8 mouse cellular contexts compared by ENCODE assay signal in the genomic region with DNA sequence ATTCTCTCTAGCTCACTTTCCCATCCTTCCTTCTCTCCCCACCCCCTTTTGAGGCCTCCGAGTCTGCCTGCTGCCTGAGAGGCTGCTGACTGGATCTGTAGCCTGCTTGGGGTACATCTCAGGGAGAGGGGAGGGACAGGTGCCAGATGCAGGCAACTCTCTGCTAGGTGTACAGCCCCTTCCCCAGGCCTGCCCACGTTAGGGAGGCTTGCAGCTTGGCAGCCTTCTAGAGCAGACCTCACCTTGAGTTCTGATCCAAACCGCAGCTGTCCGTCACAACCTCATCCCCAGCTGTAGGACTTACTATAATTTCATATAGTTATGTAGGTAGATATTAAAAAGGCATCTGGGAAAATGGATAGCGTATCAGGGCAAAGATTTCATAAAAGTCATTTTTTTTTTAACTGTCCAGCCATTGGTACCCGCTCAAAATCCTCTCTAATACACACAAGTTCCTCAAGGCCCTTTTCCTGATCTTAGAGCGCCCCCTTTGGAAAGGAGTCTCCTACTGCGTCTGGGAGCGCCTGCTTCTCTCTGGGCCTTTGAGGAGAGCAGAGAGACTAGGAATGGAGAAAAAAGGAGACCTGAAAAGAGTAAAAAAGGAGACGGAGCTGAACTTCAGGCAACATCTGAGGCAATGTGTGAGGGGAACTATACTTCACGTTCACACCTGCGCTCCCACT.
DNase-seq lines count a peak whose midpoint lies in the region; ATAC-seq and TF ChIP-seq lines count a peak whose summit lies in the region.
"Had no signal": no experiment of that assay in that cellular context is flagged by ENCODE, and none has a peak within 500 bp of the region (broad histone marks: within the 10 kb centered on the region; RNA-seq: fewer than 3 reads in every experiment).

No protein-coding gene starts in this region.

- H3K27ac ChIP-seq in thymus, adult 2 months (ENCODE audit: control insufficient read depth, insufficient read depth, low read length): no peak overlapping the region
- H3K27ac ChIP-seq in embryonic facial prominence, embryonic 10.5 days (replicated peaks): no peak overlapping the region
- no peak overlapping the region for H3K27ac ChIP-seq in lung, embryonic 14.5 days (ENCODE audit: low read depth)
- no peak overlapping the region for H3K27ac ChIP-seq in stomach, postnatal 0 days (replicated peaks)
- H3K27ac ChIP-seq: neural tube, embryonic 13.5 days had no signal

- H3K36me3 ChIP-seq in thymus, adult 2 months (ENCODE audit: control insufficient read depth, insufficient read depth, low read length): no peaks in the 10 kb centered on the region
- no peaks in the 10 kb centered on the region for H3K36me3 ChIP-seq in embryonic facial prominence, embryonic 10.5 days (replicated peaks)
- no peaks in the 10 kb centered on the region for H3K36me3 ChIP-seq in lung, embryonic 14.5 days (ENCODE audit: insufficient read depth)
- H3K36me3 ChIP-seq in stomach, postnatal 0 days (ENCODE audit: control insufficient read depth, insufficient read depth, low read length): no peaks in the 10 kb centered on the region
- H3K36me3 ChIP-seq: neural tube, embryonic 13.5 days had no signal

- no peak overlapping the region for H3K4me3 ChIP-seq in thymus, adult 2 months (ENCODE audit: control insufficient read depth, insufficient read depth, low read length)
- no peak overlapping the region for H3K4me3 ChIP-seq in embryonic facial prominence, embryonic 10.5 days
- no peak overlapping the region for H3K4me3 ChIP-seq in lung, embryonic 14.5 days (ENCODE audit: low read depth, low read length)
- H3K4me3 ChIP-seq in stomach, postnatal 0 days (ENCODE audit: low read depth, low read length): no peak overlapping the region
- H3K4me3 ChIP-seq: neural tube, embryonic 13.5 days had no signal

- no peaks in the 10 kb centered on the region for H3K9me3 ChIP-seq in embryonic facial prominence, embryonic 10.5 days
- H3K9me3 ChIP-seq in lung, embryonic 14.5 days (ENCODE audit: low read depth, low read length): no peaks in the 10 kb centered on the region
- H3K9me3 ChIP-seq in stomach, postnatal 0 days (ENCODE audit: control insufficient read depth, low read length): no peaks in the 10 kb centered on the region
- H3K9me3 ChIP-seq: neural tube, embryonic 13.5 days had no signal

- TF ChIP-seq EP300 in stomach, postnatal 0 days (optimal IDR thresholded peaks at IDR 0.05): no peak

- no peak for TF ChIP-seq POLR2A in thymus, adult 2 months (IDR thresholded peaks at IDR 0.05; ENCODE audit: control insufficient read depth, extremely low read depth, insufficient read depth, low read length, poor library complexity)

- peak; percentile 8 for DNase-seq in thymus, adult 2 months
- no peak for DNase-seq in thymus, adult 18-20 months
- DNase-seq in adrenal gland, postnatal 36 days: peak; percentile 48 to 70
- peak; percentile 60 for DNase-seq in embryonic facial prominence, embryonic 10.5 days (ENCODE audit: low spot score)
- peak; percentile 11 for DNase-seq in induced T-regulatory cell, adult 2 months (ENCODE audit: low read depth)
- DNase-seq in lung, embryonic 14.5 days: peak; percentile 86
- DNase-seq in stomach, postnatal 0 days (ENCODE audit: low spot score): peak; percentile 56

- TF ChIP-seq CTCF in thymus, adult 2 months (IDR thresholded peaks at IDR 0.05; ENCODE audit: borderline replicate concordance, control insufficient read depth, extremely low read depth, insufficient read depth, low read length, poor library complexity): no peak
- TF ChIP-seq CTCF in lung, embryonic 14.5 days (IDR thresholded peaks at IDR 0.05; ENCODE audit: low read depth): peak; percentile 75
- TF ChIP-seq CTCF in stomach, postnatal 0 days (IDR thresholded peaks at IDR 0.05; ENCODE audit: low read depth): peak; percentile 80

- H3K9ac ChIP-seq in lung, embryonic 14.5 days: no peak overlapping the region
- H3K9ac ChIP-seq in stomach, postnatal 0 days (ENCODE audit: low read length): no peak overlapping the region
- H3K9ac ChIP-seq: neural tube, embryonic 13.5 days had no signal

- no peaks in the 10 kb centered on the region for H3K4me1 ChIP-seq in thymus, adult 2 months (replicated peaks; ENCODE audit: control insufficient read depth, insufficient read depth, low read length)
- peaks cover 10% of the 10 kb centered on the region for H3K4me1 ChIP-seq in embryonic facial prominence, embryonic 10.5 days
- no peaks in the 10 kb centered on the region for H3K4me1 ChIP-seq in lung, embryonic 14.5 days (ENCODE audit: insufficient read depth)
- no peaks in the 10 kb centered on the region for H3K4me1 ChIP-seq in stomach, postnatal 0 days (replicated peaks; ENCODE audit: control insufficient read depth, insufficient read depth)

- ATAC-seq in lung, embryonic 14.5 days (ENCODE audit: insufficient read depth): no peak
- no peak for ATAC-seq in stomach, postnatal 0 days (ENCODE audit: low FRiP score, low TSS enrichment)

- no peaks in the 10 kb centered on the region; the same call in 1 of the 2 replicates for H3K27me3 ChIP-seq in thymus, adult 2 months (ENCODE audit: control insufficient read depth, insufficient read depth, low read length)
- H3K27me3 ChIP-seq in embryonic facial prominence, embryonic 10.5 days (replicated peaks; ENCODE audit: low read depth, poor library complexity, severe bottlenecking): peaks cover 16% of the 10 kb centered on the region
- H3K27me3 ChIP-seq in lung, embryonic 14.5 days (ENCODE audit: insufficient read depth, low read length): peaks cover under 1% of the 10 kb centered on the region; the same call in 1 of the 2 replicates
- H3K27me3 ChIP-seq in stomach, postnatal 0 days (ENCODE audit: control insufficient read depth, insufficient read depth, low read length): no peaks in the 10 kb centered on the region
- H3K27me3 ChIP-seq: neural tube, embryonic 13.5 days had no signal

- 54% methylated on average over 12 of the region's 12 CpGs for WGBS in thymus, adult 2 months
- WGBS in embryonic facial prominence, embryonic 10.5 days: 39% methylated on average over 12 of the region's 12 CpGs
- 32% methylated on average over 12 of the region's 12 CpGs for WGBS in lung, embryonic 14.5 days
- 36% methylated on average over 12 of the region's 12 CpGs for WGBS in stomach, postnatal 0 days

- H3K4me2 ChIP-seq in lung, embryonic 14.5 days: no peak overlapping the region
- no peak overlapping the region for H3K4me2 ChIP-seq in stomach, postnatal 0 days (replicated peaks; ENCODE audit: low read depth)
- H3K4me2 ChIP-seq: neural tube, embryonic 13.5 days had no signal

Comparison
In these comparisons a context has a peak if more than half of its experiments do, and no peak if none do; other contexts are left out.
1. DNase-seq: peak in thymus, adult 2 months (single experiment), adrenal gland, postnatal 36 days (2 of 2), embryonic facial prominence, embryonic 10.5 days (single experiment), induced T-regulatory cell, adult 2 months (single experiment), lung, embryonic 14.5 days (single experiment) and stomach, postnatal 0 days (single experiment); none in thymus, adult 18-20 months (0 of 2).